Mouse (Mus musculus) limb, embryonic 14.5 days (tissue): ENCODE data around the gene Gngt2. TPM values are rescaled to one million over a fixed set of nuclear protein-coding genes. Genes with fewer than 3 reads are reported as not detected.

Experiments
- ATAC-seq: fragments of 200-750 bp; cut with Nextera tagmentation; 2 replicates; pipeline ENCODE4 v1.8.0; 2017; ENCODE audit warnings: low read depth, moderate number of reproducible peaks, moderate TSS enrichment; ENCODE audit not compliant: low FRiP score
- DNase-seq: peaks from one replicate; pipeline ENCODE4 v3.0.0-alpha.2; 2015; ENCODE audit warnings: low spot score
- H3K27ac ChIP-seq: fragments of 300-500 bp; sonication (generic); replicated peaks from 2 replicates; pipeline ENCODE4 v1.5.1; 2014; ENCODE audit warnings: low read depth, mild to moderate bottlenecking, low read length, moderate library complexity, mixed read lengths
- H3K27me3 ChIP-seq: fragments of 300-500 bp; sonication (generic); 2 replicates; pipeline ENCODE4 v1.6.1; 2014; ENCODE audit warnings: low read length, mixed read lengths; ENCODE audit not compliant: control insufficient read depth, insufficient read depth
- H3K36me3 ChIP-seq: fragments of 300-500 bp; sonication (generic); 2 replicates; pipeline ENCODE4 v1.6.1; 2014; ENCODE audit warnings: mild to moderate bottlenecking, low read length, moderate library complexity, mixed read lengths; ENCODE audit not compliant: control insufficient read depth, insufficient read depth
- H3K4me1 ChIP-seq: fragments of 300-500 bp; sonication (generic); 2 replicates; pipeline ENCODE4 v1.6.1; 2014; ENCODE audit warnings: antibody characterized with exemption, low read length, mixed read lengths; ENCODE audit not compliant: control insufficient read depth, insufficient read depth
- H3K4me2 ChIP-seq: fragments of 300-500 bp; sonication (generic); replicated peaks from 2 replicates; pipeline ENCODE4 v1.6.1; 2014; ENCODE audit warnings: low read depth, mild to moderate bottlenecking, low read length, moderate library complexity; ENCODE audit not compliant: severe bottlenecking
- H3K4me3 ChIP-seq: fragments of 300-500 bp; sonication (generic); replicated peaks from 2 replicates; pipeline ENCODE4 v1.5.1; 2014; ENCODE audit warnings: low read length
- H3K9ac ChIP-seq: fragments of 300-500 bp; sonication (generic); 2 replicates; pipeline ENCODE4 v1.6.1; 2014; ENCODE audit warnings: mild to moderate bottlenecking, low read depth, low read length, moderate library complexity; ENCODE audit not compliant: severe bottlenecking
- H3K9me3 ChIP-seq: fragments of 300-500 bp; sonication (generic); 2 replicates; pipeline ENCODE4 v1.6.1; 2016; ENCODE audit warnings: low read length; ENCODE audit not compliant: control insufficient read depth
- POLR2A ChIP-seq: fragments of 200-500 bp; IDR thresholded peaks from 2 replicates; pipeline ENCODE4 v1.8.0; 2012; ENCODE audit warnings: inconsistent platforms, mild to moderate bottlenecking, moderate library complexity, borderline replicate concordance; ENCODE audit not compliant: insufficient read depth, insufficient read length; ENCODE audit errors: extremely low read depth
- WGBS: fragments of 180-500 bp; shearing (Covaris S2); extraction: QIAGEN DNeasy Blood & Tissue Kit; methylation state at CpG from one replicate; pipeline ENCODE4 v1.1.7; 2014; 5-methylcytosine and 5-hydroxymethylcytosine counted together
- polyA plus RNA-seq, 2 experiments: library from polyadenylated mRNA; depleted of rRNA in 1 of 2; stranded (reverse) in 1 of 2; unstranded in 1 of 2; fragments of >200 nt; fragmentation: Nextera tagmentation in 1 of 2; extraction: Ambion mirVana in 1 of 2; gene quantifications; 2 replicates each; pipeline versions ENCODE4 v1.2.1 to v1.2.3; 2012 to 2014

Gene Gngt2
- polyA plus RNA-seq, 2 experiments: 10.0 to 14.0 TPM

DNA sequence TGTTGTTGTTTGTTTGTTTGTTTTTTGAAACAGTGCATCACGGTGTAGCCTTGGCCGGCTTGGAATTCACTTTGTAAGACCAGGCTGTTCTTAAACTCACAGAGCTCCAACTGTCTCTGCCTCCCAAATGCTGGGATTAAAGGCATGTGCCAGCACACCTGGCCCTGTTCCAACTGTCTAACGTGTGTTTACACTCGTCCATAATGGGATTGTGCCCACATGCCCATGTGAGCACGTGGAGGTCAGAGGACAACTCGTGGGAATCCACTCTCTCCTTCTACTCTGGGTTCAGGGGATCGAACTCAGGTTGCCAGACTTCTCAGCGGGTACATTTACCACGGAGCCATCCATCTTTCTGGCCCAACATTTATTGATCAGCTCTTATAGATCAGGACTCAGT lies 21.6 kb upstream of the Gngt2 start:
- 68% methylated on average over 9 of the region's 9 CpGs for WGBS
- H3K27me3 ChIP-seq: no peaks in the 10 kb centered on the region
- H3K9me3 ChIP-seq: no peaks in the 10 kb centered on the region
- no peak overlapping the region for H3K9ac ChIP-seq
- no peak for ATAC-seq
- TF ChIP-seq POLR2A: no peak
- no peak overlapping the region for H3K4me2 ChIP-seq
- H3K4me1 ChIP-seq: no peaks in the 10 kb centered on the region
- no peaks in the 10 kb centered on the region for H3K36me3 ChIP-seq
- H3K27ac ChIP-seq: no peak overlapping the region
- no peak for DNase-seq
- no peak overlapping the region for H3K4me3 ChIP-seq

DNA sequence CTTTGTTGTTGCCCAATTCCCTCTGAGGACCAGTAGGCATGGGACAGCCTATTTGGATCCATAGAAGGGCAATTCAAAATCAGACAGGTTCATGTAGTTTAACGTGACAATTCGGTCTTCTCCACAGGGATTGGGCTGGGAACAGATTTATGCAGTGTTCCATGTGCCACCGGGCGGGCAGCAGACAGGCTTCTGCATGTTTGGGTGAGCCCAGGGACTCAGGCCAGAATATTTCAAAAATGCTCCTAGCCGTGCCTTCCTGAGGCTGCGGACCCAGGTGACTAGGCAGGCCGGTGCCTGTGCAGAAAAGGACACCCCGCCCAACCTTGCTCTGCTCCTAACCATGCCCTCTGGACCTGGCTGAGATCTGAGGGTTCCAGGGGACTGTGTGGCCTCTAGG lies 17.9 kb upstream of the Gngt2 start:
- no peak overlapping the region for H3K9ac ChIP-seq
- no peak for TF ChIP-seq POLR2A
- ATAC-seq: no peak
- no peak overlapping the region for H3K27ac ChIP-seq
- WGBS: 79% methylated on average over 8 of the region's 8 CpGs
- H3K9me3 ChIP-seq: no peaks in the 10 kb centered on the region
- H3K27me3 ChIP-seq: no peaks in the 10 kb centered on the region
- no peak overlapping the region for H3K4me2 ChIP-seq
- no peak overlapping the region for H3K4me3 ChIP-seq
- no peaks in the 10 kb centered on the region for H3K4me1 ChIP-seq
- H3K36me3 ChIP-seq: no peaks in the 10 kb centered on the region
- DNase-seq: no peak

DNA sequence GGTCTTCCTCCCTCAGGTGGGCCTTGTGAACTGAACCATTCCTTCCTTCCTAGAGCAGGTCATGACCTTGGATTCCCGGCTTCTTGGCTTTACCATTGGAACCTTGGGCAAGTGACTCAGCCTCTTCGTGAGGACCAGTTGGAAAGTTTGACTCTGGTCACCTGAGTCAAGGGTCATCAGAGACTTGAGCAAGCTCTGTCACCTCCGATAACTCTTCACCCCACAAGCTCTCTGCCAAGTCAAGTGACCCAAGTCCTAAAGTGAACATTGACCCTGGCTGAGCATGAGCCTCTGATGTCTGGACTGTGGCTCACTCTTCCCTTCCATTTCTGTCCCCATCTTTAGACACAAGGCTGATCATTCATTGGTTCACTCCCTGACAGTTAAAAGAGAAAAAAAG lies 15.5 kb upstream of the Gngt2 start:
- no peak for TF ChIP-seq POLR2A
- Histone ChIP-seq H3K27ac (no peak overlapping the region), H3K9me3 (no peaks in the 10 kb centered on the region), H3K4me3 (no peak overlapping the region), H3K9ac (no peak overlapping the region), H3K4me2 (no peak overlapping the region), H3K4me1 (peaks cover 7% of the 10 kb centered on the region), H3K27me3 (peaks cover 16% of the 10 kb centered on the region), H3K36me3 (no peaks in the 10 kb centered on the region)
- WGBS: 86% methylated on average over 3 of the region's 3 CpGs
- no peak for DNase-seq
- ATAC-seq: no peak

DNA sequence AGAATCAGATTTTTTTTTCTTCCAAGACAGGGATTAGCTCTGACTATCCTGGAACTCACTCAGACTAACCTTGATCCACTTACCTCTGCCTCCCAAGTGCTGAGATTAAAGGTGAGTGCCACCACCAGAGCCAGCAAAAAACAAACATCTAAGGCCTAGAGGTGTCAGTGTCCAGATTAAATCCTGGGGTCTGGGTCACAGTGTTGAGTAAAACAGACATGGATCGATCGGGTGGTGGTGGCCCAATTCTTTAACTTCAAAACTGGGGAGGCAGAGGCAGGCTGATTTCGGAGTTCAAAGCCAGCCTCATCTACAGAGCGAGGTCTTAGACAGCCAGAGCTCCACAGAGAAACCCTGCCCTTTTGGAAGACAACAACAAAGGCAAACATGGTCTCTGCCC lies 14.6 kb upstream of the Gngt2 start:
- Histone ChIP-seq H3K27ac (no peak overlapping the region), H3K27me3 (peaks cover 25% of the 10 kb centered on the region), H3K4me2 (no peak overlapping the region), H3K4me3 (no peak overlapping the region), H3K36me3 (no peaks in the 10 kb centered on the region), H3K9me3 (no peaks in the 10 kb centered on the region), H3K4me1 (peaks cover 7% of the 10 kb centered on the region), H3K9ac (no peak overlapping the region)
- TF ChIP-seq POLR2A: no peak
- no peak for DNase-seq
- WGBS: 91% methylated on average over 4 of the region's 4 CpGs
- no peak for ATAC-seq

DNA sequence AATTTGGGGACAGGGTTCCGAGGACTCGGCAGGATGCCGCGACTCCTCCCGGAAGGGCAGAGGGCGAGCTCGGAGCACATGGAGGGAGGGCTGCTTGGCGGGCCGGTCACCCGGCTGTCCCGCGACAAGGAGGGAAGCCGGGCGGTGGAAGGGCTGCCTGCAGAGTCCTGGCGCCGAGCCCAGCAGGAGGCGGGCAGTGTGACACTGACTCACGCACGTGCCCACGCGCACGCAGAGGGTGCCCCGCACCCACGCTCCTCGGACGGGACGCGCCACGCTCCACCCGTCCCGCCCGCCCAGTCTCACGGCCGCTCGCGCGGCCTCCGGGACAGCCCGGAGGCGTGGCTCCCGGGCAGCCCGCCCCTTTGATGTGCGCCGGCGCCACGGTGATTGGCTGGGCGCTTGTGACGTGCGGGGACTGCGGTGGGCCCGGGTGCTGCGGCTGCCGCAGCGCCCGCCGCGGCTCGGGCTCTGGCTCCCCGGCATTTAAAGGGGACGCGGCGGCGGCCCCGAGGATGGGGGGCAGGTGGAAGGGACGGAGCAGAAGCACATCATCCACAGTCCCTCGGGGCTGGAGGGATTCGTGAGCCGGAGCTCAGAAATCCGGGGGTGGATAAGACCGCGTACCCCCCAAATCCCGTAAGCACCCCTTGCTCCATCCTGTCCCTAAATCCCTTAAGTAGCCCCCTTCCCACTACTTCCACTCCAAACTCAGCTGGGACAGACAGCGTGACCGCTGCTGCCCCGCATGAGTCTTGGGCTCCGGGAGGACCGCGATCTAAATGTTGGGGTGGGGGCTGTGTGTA lies 12.7 kb upstream of the Gngt2 start, which contains the start of gene Phospho1:
Phospho1 (plus strand) TSS at position 429 of the 806 bp plus-strand sequence.
- Histone ChIP-seq H3K27me3 (peaks cover 42% of the 10 kb centered on the region), H3K27ac (no peak within 1 kb of the TSS), H3K4me3 (peak within 1 kb of the TSS; percentile 66), H3K4me1 (peaks cover 7% of the 10 kb centered on the region), H3K9ac (peak within 1 kb of the TSS; percentile 65), H3K36me3 (no peaks in the 10 kb centered on the region), H3K9me3 (no peaks in the 10 kb centered on the region), H3K4me2 (peak within 1 kb of the TSS; percentile 98)
- peak; percentile 50; the same call in 1 of the 2 replicates for TF ChIP-seq POLR2A
- ATAC-seq (peak; percentile 97), DNase-seq (peak; percentile 87)
- WGBS: under 1% methylated on average over 43 of the region's 78 CpGs
